Mouse (Mus musculus): ENCODE results near the gene Aldh1l2. TPM values are rescaled to one million over a fixed set of nuclear protein-coding genes. Genes with fewer than 3 reads are reported as not detected.
"Not testable (repeated sequence)": the region's sequence is repeated elsewhere in the genome, so short reads cannot be mapped to it uniquely, and the experiment has no call there.

Aldh1l2 gene
- polyA plus RNA-seq, 1 experiment: 24.4 TPM

DNA sequence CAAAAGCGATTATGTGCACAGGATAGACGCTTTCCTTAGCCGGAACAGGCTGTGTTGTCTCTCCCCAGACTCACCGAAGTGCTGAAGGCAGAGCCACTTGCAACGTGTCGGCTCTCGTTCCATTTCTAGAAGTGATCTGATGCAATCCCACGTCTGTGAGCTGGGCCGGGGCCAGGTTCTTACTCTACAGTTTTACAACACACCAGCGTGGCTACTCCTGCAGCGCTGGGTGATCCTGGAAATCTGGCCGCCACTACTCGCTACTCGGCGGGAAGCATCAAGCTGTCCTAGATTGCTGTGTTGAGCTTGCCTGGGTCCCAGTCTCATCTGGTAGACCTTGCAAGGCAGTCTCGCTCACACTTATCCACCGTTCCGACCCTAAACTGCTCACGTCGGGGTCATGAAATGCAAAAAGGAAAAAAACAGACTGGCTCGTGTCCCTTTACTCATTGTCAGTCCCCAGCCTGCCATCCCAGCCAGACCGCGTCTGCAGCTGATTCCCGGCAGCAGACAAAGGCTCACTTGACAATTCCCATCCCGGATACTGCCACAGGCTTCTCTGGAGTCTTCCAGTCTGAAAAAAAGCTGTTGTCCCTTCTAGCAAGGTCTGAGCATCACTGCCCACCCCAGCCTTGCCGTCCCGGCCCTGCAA lies 556 bp downstream of the Aldh1l2 start:
- TF ChIP-seq CTCF (IDR thresholded peaks at IDR 0.05; ENCODE audit: borderline replicate concordance, extremely low read depth, insufficient read depth, insufficient read length) (no peak), POLR2A (IDR thresholded peaks at IDR 0.05; ENCODE audit: borderline replicate concordance, extremely low read depth, insufficient read depth, insufficient read length, poor library complexity, severe bottlenecking) (0 out of 2 replicates have a peak, but pooled peaks have one; percentile 5)
- peak; percentile 73 for DNase-seq (ENCODE audit: low read depth)

- DNase-seq (ENCODE audit: low read depth): no peak
- TF ChIP-seq POLR2A (IDR thresholded peaks at IDR 0.05; ENCODE audit: borderline replicate concordance, extremely low read depth, insufficient read depth, insufficient read length, poor library complexity, severe bottlenecking): no peak
- no peak for TF ChIP-seq CTCF (IDR thresholded peaks at IDR 0.05; ENCODE audit: borderline replicate concordance, extremely low read depth, insufficient read depth, insufficient read length)
These were observed 3.5 kb downstream of the Aldh1l2 start for GRCm38 (mm10) chr10:83530384-83530967.

GRCm38 (mm10) chr10:83524238-83524637 lies 9.7 kb downstream of the Aldh1l2 start:
- not testable (repeated sequence) for DNase-seq (ENCODE audit: low read depth)

DNA sequence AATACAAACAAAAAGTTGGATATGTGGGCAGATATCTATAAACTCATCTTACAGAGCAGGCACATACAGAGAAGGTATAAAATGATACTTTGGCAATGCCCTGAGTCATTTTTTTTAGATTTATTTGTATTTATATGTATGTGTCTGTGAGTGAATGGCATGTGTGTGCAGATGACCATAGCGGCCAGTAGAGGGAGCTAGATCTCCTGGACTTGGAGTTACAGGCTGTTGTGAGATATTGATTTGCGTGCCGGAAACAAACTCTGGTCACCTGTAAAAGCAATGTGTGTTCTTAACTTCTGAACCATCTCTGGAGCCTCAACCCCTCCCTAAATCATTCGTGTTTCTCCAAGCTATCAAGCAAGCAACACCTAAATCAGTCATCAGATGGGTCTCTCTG lies 12.9 kb downstream of the Aldh1l2 start:
- TF ChIP-seq POLR2A (IDR thresholded peaks at IDR 0.05; ENCODE audit: borderline replicate concordance, extremely low read depth, insufficient read depth, insufficient read length, poor library complexity, severe bottlenecking) (no peak), CTCF (IDR thresholded peaks at IDR 0.05; ENCODE audit: borderline replicate concordance, extremely low read depth, insufficient read depth, insufficient read length) (peak; percentile 37; the same call in 1 of the 2 replicates)
- DNase-seq (ENCODE audit: low read depth): no peak

GRCm38 (mm10) chr10:83513736-83514135 lies 20.2 kb downstream of the Aldh1l2 start:
- no peak for TF ChIP-seq CTCF (IDR thresholded peaks at IDR 0.05; ENCODE audit: borderline replicate concordance, extremely low read depth, insufficient read depth, insufficient read length)
- no peak for TF ChIP-seq POLR2A (IDR thresholded peaks at IDR 0.05; ENCODE audit: borderline replicate concordance, extremely low read depth, insufficient read depth, insufficient read length, poor library complexity, severe bottlenecking)
- DNase-seq (ENCODE audit: low read depth): no peak

DNA sequence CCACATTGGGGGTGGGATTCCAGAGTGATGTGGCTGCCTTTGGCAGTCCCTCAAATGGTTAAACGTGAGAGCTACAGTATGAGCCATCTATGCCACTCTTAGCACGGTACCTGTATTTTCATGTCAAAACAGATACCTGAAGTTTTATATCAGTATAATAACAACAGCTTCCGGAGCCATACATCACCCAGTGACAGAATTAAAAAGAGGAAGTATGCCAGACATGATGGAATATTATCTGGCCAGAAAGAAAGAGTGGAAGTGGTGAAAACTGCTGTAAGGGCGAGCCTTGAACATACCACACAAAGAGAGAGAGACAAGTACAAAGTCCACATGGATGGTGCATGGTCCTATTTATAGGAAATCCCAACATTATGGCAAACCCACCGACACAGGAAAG lies 22.6 kb downstream of the Aldh1l2 start:
- DNase-seq (ENCODE audit: low read depth): no peak
- TF ChIP-seq CTCF (IDR thresholded peaks at IDR 0.05; ENCODE audit: borderline replicate concordance, extremely low read depth, insufficient read depth, insufficient read length) (no peak), POLR2A (IDR thresholded peaks at IDR 0.05; ENCODE audit: borderline replicate concordance, extremely low read depth, insufficient read depth, insufficient read length, poor library complexity, severe bottlenecking) (no peak)

GRCm38 (mm10) chr10:83508962-83509660 lies 24.8 kb downstream of the Aldh1l2 start:
- TF ChIP-seq POLR2A (IDR thresholded peaks at IDR 0.05; ENCODE audit: borderline replicate concordance, extremely low read depth, insufficient read depth, insufficient read length, poor library complexity, severe bottlenecking): no peak
- TF ChIP-seq CTCF (IDR thresholded peaks at IDR 0.05; ENCODE audit: borderline replicate concordance, extremely low read depth, insufficient read depth, insufficient read length): peak; percentile 13; the same call in 1 of the 2 replicates
- DNase-seq (ENCODE audit: low read depth): peak; percentile 31

DNA sequence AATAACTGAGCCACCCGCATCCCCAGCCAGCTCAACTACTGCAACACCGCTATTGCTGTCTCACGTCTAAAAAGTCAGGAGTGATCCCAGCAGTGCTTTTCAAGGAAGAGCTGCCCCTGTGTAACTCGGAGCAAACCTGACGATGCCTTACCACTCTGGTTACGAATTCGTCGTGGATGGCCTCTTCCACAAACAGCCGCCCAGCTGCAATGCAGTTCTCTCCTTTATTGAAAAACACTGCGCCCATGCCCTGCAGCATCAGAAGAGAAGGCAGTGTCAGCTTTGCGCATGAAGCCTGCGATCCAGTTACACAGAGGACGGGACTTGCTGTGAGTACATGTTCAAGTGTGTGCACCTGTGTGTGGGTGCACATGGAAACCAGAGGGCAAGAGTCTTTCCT lies 36.6 kb downstream of the Aldh1l2 start:
- DNase-seq (ENCODE audit: low read depth): no peak
- TF ChIP-seq POLR2A (IDR thresholded peaks at IDR 0.05; ENCODE audit: borderline replicate concordance, extremely low read depth, insufficient read depth, insufficient read length, poor library complexity, severe bottlenecking) (no peak), CTCF (IDR thresholded peaks at IDR 0.05; ENCODE audit: borderline replicate concordance, extremely low read depth, insufficient read depth, insufficient read length) (no peak)

DNA sequence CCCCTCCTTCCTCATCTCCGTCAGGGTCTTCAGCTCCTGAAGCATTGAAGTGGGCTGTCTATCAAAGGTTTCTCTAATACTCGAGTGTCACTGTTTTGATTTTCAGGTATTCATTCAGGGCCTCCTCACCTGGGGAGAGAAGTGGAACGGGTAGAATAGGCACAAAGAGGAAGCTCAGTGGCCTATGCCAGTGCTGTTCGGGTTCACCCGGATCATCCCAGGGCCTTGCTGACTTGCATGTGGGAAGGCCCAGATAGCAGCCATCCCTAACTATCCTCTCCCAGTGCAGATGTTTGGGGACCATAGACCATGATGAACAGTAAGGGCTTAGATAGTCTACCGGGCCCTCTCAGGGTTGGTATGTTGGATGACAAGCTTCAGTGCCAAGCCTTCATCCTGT lies 43.4 kb downstream of the Aldh1l2 start:
- TF ChIP-seq POLR2A (IDR thresholded peaks at IDR 0.05; ENCODE audit: borderline replicate concordance, extremely low read depth, insufficient read depth, insufficient read length, poor library complexity, severe bottlenecking) (no peak), CTCF (IDR thresholded peaks at IDR 0.05; ENCODE audit: borderline replicate concordance, extremely low read depth, insufficient read depth, insufficient read length) (no peak)
- DNase-seq (ENCODE audit: low read depth): no peak

- TF ChIP-seq POLR2A (IDR thresholded peaks at IDR 0.05; ENCODE audit: borderline replicate concordance, extremely low read depth, insufficient read depth, insufficient read length, poor library complexity, severe bottlenecking) (no peak), CTCF (IDR thresholded peaks at IDR 0.05; ENCODE audit: borderline replicate concordance, extremely low read depth, insufficient read depth, insufficient read length) (no peak)
- DNase-seq (ENCODE audit: low read depth): no peak
These were observed 56.7 kb downstream of the Aldh1l2 start for GRCm38 (mm10) chr10:83477286-83477685.

DNA sequence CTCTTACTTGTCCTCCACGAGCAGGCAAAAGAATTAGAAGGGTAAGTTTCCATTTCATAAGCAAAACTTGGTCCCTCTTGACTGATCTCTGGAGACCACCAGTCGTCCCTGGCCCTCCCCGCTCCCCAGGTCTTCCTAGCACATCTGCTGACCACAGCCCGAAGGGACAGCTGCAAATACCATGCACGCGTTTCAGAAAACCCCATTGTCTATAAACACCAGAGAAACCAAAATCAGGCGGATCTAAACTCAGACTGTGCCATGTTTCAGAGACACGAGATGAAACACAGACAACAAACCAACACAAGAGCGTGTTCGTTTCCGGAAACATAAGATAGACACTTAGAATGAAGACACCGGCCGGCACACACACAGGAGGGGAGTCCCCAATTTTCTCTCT lies 58.7 kb downstream of the Aldh1l2 start:
- no peak for DNase-seq (ENCODE audit: low read depth)
- TF ChIP-seq CTCF (IDR thresholded peaks at IDR 0.05; ENCODE audit: borderline replicate concordance, extremely low read depth, insufficient read depth, insufficient read length): no peak
- TF ChIP-seq POLR2A (IDR thresholded peaks at IDR 0.05; ENCODE audit: borderline replicate concordance, extremely low read depth, insufficient read depth, insufficient read length, poor library complexity, severe bottlenecking): no peak

GRCm38 (mm10) chr10:83457531-83457930 lies 76.4 kb downstream of the Aldh1l2 start:
- no peak for DNase-seq (ENCODE audit: low read depth)
- no peak for TF ChIP-seq POLR2A (IDR thresholded peaks at IDR 0.05; ENCODE audit: borderline replicate concordance, extremely low read depth, insufficient read depth, insufficient read length, poor library complexity, severe bottlenecking)
- TF ChIP-seq CTCF (IDR thresholded peaks at IDR 0.05; ENCODE audit: borderline replicate concordance, extremely low read depth, insufficient read depth, insufficient read length): no peak
